Mouse (Mus musculus): ENCODE results near the gene Lactb. TPM values are rescaled to one million over a fixed set of nuclear protein-coding genes. Genes with fewer than 3 reads are reported as not detected.
"Not testable (repeated sequence)": the region's sequence is repeated elsewhere in the genome, so short reads cannot be mapped to it uniquely, and the experiment has no call there.

Lactb gene
- total RNA-seq, 2 experiments from 2014 or later, result 22.5 to 22.6 TPM

- DNase-seq (ENCODE audit: low spot score), result no peak
Measured at GRCm38 (mm10) chr9:66922076-66922475, 53.2 kb downstream of the Lactb start.

GRCm38 (mm10) chr9:66920488-66921279 is 54.6 kb downstream of the Lactb start:
- no peak for DNase-seq (ENCODE audit: low spot score)

GRCm38 (mm10) chr9:66919981-66920380 is 55.3 kb downstream of the Lactb start:
- no peak for DNase-seq (ENCODE audit: low spot score)

- DNase-seq (ENCODE audit: low spot score), result peak; percentile 97
Measured at GRCm38 (mm10) chr9:66919382-66919971, 55.8 kb downstream of the Lactb start, which contains the start of gene Rab8b. Gene Rab8b, minus strand, starts transcription at chr9:66919687.

- DNase-seq (ENCODE audit: low spot score), result no peak
Measured at GRCm38 (mm10) chr9:66918672-66919330, 56.5 kb downstream of the Lactb start.

GRCm38 (mm10) chr9:66917892-66918255 is 57.4 kb downstream of the Lactb start:
- DNase-seq (ENCODE audit: low spot score), result no peak

GRCm38 (mm10) chr9:66917216-66917891 is 57.9 kb downstream of the Lactb start:
- DNase-seq (ENCODE audit: low spot score), result no peak

GRCm38 (mm10) chr9:66915869-66916785 is 59.2 kb downstream of the Lactb start:
- DNase-seq (ENCODE audit: low spot score), result no peak

- no peak for DNase-seq (ENCODE audit: low spot score)
Measured at GRCm38 (mm10) chr9:66915401-66915800, 59.9 kb downstream of the Lactb start.

- DNase-seq (ENCODE audit: low spot score), result no peak
Measured at GRCm38 (mm10) chr9:66914540-66914939, 60.7 kb downstream of the Lactb start.

GRCm38 (mm10) chr9:66913254-66913934 is 61.9 kb downstream of the Lactb start:
- not testable (repeated sequence) for DNase-seq (ENCODE audit: low spot score)

GRCm38 (mm10) chr9:66912304-66912703 is 63.0 kb downstream of the Lactb start:
- no peak for DNase-seq (ENCODE audit: low spot score)

- no peak for DNase-seq (ENCODE audit: low spot score)
Measured at GRCm38 (mm10) chr9:66910677-66911076, 64.6 kb downstream of the Lactb start.

GRCm38 (mm10) chr9:66909922-66910321 is 65.4 kb downstream of the Lactb start:
- DNase-seq (ENCODE audit: low spot score), result no peak

GRCm38 (mm10) chr9:66907746-66908397 is 67.4 kb downstream of the Lactb start:
- DNase-seq (ENCODE audit: low spot score), result no peak

GRCm38 (mm10) chr9:66907126-66907525 is 68.2 kb downstream of the Lactb start:
- DNase-seq (ENCODE audit: low spot score), result no peak

- no peak for DNase-seq (ENCODE audit: low spot score)
Measured at GRCm38 (mm10) chr9:66905990-66906389, 69.3 kb downstream of the Lactb start.

Measured in gastrocnemius, adult 18-20 months (tissue).